Mouse (Mus musculus) gastrocnemius, adult 8-10 months (tissue): ENCODE measurements around the gene Aadat. TPM values are rescaled to one million over a fixed set of nuclear protein-coding genes. Genes with fewer than 3 reads are reported as not detected.
"Not testable (repeated sequence)": the region's sequence is repeated elsewhere in the genome, so short reads cannot be mapped to it uniquely, and the experiment has no call there.

Experiments
- DNase-seq, 2 experiments: peaks; one replicate each; pipeline ENCODE4 v3.0.0; 2022; ENCODE audit warnings: low spot score in 2 of 2
- total RNA-seq, 4 experiments: library from RNA; stranded (reverse); gene quantifications; 2 replicates each; pipeline ENCODE4 v1.2.4; 2022

Aadat gene
- not detected for total RNA-seq

- DNase-seq, result peak in 1 of 2 experiments; percentile 10
Observed at GRCm38 (mm10) chr8:60505653-60506521, at the start of gene Aadat. Aadat (plus strand) TSS chr8:60505932.

- no peak for DNase-seq
Observed at GRCm38 (mm10) chr8:60466686-60467335, 38.9 kb upstream of the Aadat start.

DNA sequence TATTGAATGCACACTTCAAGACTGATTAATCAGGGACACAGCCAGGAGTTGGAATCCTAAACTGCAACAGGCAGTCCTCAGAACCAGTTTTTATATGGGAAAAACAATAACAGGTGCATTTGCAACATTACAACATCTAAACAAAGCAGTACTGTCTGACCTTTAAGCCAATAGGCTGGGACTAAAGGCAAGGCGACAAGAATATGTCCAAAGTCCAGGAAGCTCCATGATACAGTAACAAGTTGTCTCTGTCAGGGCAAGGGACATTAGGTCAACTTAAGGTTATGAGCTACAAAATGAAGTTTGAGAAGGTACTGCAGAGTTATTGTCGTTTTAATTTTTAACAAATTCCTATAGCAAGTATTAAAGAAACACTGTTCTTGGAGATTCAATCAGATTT lies 15.6 kb upstream of the Aadat start:
- no peak for DNase-seq

- no peak for DNase-seq
Observed at GRCm38 (mm10) chr8:60491871-60492270, 13.9 kb upstream of the Aadat start.

- DNase-seq, result no peak
Observed at GRCm38 (mm10) chr8:60492471-60492870, 13.3 kb upstream of the Aadat start.

DNA sequence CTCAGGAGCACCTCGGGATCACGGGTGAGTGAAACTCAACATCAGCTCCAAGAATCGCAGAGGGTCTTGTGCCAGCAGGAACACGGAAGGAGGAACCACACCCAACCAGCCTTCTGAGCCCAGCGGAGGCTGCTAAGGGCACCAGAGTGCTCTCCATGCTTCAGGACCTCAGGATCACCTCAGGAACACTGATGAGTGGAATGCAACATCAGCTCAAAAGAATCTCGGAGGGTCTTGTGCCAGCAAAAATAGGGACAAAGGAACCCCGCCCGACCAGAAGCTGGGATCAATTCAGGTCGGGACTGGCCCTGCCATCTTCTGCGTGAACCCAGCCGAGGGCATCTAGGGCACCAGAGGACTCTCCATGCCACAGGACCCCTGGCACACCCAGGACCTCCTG lies 11.1 kb upstream of the Aadat start:
- DNase-seq, result no peak

DNA sequence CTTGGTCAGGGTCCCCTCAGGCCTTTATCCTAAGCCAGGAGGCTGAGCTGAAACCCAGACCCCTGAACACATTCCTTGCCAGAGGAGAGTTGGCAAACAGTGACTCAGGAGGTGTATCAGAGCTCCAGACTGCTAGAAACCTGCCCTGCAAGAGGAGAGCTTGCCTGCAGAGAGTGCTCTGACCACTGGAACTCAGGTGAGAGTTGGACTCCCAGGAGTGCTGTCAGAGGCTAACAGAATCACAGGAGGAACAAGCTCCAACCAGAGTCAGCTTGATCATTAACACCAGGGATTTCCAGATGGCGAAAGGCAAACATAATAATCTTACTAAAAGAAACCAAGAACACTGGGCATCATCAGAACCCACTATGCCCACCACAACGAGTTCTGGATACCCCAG lies 10.7 kb upstream of the Aadat start:
- DNase-seq, result not testable (repeated sequence)

DNA sequence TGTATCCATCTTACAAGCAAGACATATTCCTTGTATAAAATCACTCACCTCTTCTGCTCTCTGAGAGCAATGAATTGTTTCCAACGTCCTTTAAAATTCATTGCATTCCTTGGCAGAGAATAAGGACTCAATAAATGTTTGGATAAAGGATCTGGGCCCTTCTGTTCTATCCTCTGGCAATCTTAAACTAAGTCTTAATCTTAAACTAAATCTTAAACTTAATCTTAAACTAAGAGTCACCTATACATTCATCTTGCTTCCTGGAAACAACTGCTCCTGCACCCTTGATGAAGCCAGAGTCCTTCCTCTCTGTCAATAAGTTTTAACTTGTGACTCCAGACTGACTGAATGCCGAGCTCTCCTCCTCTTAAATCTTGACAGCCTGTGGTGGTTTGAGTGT lies 2.6 kb upstream of the Aadat start, which contains the start of gene Gm10283:
Gene Gm10283, minus strand, starts transcription at position 101 of the 400 bp plus-strand sequence.
- DNase-seq, result no peak

DNA sequence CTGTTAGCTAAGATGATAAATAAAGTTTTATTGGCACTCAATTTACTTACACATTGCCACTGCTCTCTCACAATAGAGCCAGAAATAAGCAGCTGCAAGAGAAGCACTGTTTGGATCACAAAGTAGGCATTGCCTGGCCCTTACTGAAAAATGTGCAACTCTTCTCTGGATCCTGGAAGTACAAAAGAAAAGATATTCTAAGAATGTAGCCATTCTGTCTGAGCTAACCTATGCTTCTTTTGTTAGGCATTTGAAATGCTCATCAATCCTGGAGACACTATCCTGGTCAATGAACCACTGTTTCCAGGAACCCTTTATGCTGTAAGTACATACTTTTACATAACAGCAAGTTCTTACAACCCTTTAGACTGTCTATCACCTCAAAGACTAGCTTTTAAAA lies 12.6 kb downstream of the Aadat start:
- DNase-seq, result no peak

DNA sequence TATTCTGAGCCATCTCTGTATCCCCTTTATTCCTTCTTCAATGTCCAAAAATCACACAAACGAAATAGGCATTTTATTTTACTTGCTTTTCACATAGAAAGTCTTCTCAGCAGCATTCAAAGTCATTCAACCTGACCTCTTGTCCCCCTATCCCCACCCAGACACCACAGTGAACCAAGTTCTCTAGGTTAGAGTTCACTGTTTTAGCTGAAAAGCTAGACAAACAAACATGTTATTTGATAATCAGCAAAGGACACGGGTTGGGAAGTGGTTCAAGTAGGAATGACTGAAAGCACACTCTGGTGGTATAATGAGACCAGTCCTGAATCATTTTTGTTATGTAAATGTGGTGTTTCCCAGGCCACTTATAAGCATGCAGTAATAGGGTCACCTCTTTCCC lies 29.2 kb downstream of the Aadat start:
- DNase-seq, result no peak

- no peak for DNase-seq
Observed at GRCm38 (mm10) chr8:60566783-60567182, 61.1 kb downstream of the Aadat start.

- DNase-seq, result no peak
Observed at GRCm38 (mm10) chr8:60577231-60577630, 71.5 kb downstream of the Aadat start.

DNA sequence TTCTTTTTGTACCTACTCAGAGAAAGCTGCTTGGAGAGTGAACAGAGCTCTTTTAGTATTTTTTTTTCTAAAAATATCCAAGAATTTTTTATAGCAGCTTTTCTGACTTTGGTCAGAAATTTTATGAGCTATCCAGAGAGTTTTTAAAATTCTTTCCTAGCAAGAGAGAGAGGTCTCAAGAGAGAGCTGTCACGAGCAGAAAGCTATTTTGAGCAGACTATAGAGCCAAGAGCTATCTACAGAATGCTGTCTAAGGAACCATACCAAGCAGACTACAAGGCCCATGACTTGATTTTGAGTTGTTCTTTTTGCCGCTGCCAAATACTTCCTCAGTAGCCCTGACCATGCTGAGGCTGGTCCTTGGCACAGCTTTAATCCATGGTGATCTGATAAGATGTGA lies 77.6 kb downstream of the Aadat start:
- DNase-seq, result no peak

DNA sequence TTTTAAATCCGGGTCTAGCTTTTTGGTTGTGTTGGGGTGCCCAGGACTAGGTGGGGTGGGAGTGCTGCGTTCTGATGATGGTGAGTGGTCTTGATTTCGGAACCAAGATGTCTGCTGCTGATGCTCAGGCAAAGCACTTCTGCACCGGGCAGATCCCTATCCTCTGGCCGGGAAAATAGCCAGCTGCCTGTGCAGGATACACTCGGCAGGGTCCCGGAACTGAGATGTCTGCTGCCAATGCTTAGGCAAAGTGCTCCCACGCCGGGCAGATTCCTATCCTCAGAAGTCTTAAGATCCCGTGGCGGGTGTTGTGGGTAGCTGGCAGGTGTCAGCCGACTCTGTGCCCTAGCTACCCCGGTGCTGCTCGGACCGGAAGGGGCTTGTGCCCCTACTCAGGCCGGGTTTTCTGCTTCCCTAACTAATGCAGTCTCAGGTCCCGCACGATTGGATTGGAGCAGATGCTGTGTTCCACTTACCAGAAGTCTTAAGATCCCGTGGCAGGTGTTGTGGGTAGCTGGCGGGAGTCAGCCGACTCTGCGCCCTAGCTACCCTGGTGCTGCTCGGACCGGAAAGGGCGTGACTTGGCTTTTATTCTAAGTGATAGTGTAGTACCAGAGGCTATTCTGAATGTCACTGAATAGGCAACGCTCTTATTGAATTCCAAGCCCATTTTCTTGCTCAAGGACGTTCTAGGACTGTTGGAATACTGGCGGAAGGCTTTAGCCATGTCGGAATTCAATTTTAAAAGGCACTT lies 85.8 kb downstream of the Aadat start:
- DNase-seq, result not testable (repeated sequence)

GRCm38 (mm10) chr8:60594761-60595160 lies 89.0 kb downstream of the Aadat start:
- DNase-seq, result no peak

Other genes starting within 250 kb of the Aadat start
- gene Gm10283, start 2.7 kb upstream of the Aadat start, total RNA-seq, result not detected
- gene Mfap3l, start 126.9 kb downstream of the Aadat start, total RNA-seq, result 1 to 10 TPM; 2.5 to 5.8 (median 4.0) TPM